Mouse (Mus musculus): ENCODE measurements around the gene Chek2. TPM values are rescaled to one million over a fixed set of nuclear protein-coding genes. Genes with fewer than 3 reads are reported as not detected.

The Chek2 gene
- polyA plus RNA-seq, 2 experiments, result 16.2 to 18.1 TPM

DNA sequence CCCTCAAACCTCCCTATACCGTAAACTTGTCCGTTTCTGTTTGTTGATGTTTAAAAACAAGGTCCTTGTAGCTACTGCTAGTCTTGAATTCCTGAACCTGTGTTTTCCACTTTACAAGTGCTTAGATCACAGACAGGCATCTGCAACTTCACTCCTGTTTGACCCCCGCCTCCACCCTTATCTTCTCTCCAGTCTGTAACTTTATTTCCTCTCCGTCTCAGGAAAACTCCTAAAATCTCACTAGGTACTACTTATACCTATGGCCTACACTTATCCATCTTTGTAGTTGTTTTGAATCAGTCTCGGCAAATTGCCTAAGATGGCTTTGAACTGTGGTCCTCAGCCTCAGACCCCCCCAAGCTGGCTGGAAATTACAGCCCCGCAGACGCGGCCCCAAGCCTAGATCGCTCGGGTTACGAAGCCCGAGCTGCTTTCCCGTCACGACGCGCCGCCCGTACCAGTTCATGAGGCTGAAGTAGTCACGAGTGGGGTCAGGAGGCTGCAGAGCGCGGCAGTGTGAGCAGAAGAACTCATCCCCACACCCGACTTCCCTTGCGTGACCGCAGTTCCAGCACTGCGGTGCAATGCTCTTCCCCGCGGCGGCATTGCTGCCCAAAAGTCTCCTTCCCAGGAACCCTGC, 621 bp upstream of the Chek2 start:
- Histone ChIP-seq H3K27me3 (ENCODE audit: control insufficient read depth, insufficient read depth, low read length) (no peaks in the 10 kb centered on the region), H3K36me3 (ENCODE audit: control insufficient read depth, insufficient read depth, low read length) (peaks cover 9% of the 10 kb centered on the region; the same call in 1 of the 2 replicates), H3K4me2 (replicated peaks; ENCODE audit: low read depth, low read length, severe bottlenecking) (peak overlapping the region; percentile 67), H3K4me3 (replicated peaks; ENCODE audit: low read length) (peak overlapping the region; percentile 70), H3K27ac (replicated peaks; ENCODE audit: low read depth, low read length) (peak overlapping the region; percentile 65), H3K9me3 (ENCODE audit: control insufficient read depth, low read length) (no peaks in the 10 kb centered on the region), H3K9ac (ENCODE audit: low read depth, low read length, severe bottlenecking) (peak overlapping the region; percentile 63), H3K4me1 (ENCODE audit: control insufficient read depth, insufficient read depth, low read length) (peaks cover 7% of the 10 kb centered on the region; the same call in 1 of the 2 replicates)
- TF ChIP-seq POLR2A (IDR thresholded peaks at IDR 0.05; ENCODE audit: borderline replicate concordance, extremely low read depth, insufficient read depth, insufficient read length), result no peak
- ATAC-seq (ENCODE audit: low FRiP score, low read depth) (peak; percentile 47; the same call in 1 of the 2 replicates), DNase-seq (ENCODE audit: low spot score) (no peak)
- 4% methylated on average over 28 of the region's 28 CpGs for WGBS

DNA sequence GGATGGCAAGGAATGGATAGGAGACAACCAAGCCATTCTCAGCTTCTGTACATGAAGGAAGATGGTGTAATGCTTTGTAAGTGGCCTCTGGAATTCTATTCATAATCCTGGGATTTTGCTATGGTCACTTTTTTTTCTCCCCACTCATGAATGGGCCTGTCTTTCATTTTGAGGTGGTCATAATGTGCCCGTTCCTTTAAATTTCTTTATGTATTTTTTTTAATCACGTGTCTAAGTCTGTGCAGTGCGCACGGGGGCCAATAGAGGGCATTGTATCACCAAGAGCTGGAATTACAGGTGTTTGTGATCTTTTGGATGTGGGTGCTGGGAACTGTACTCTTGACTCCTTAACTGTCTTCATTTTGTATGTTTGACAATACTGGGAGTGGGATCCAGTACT, 686 bp downstream of the Chek2 start:
- Histone ChIP-seq H3K4me1 (ENCODE audit: control insufficient read depth, insufficient read depth, low read length) (peaks cover 7% of the 10 kb centered on the region; the same call in 1 of the 2 replicates), H3K4me3 (replicated peaks; ENCODE audit: low read length) (peak overlapping the region; percentile 70), H3K27ac (replicated peaks; ENCODE audit: low read depth, low read length) (peak overlapping the region; percentile 70), H3K9ac (ENCODE audit: low read depth, low read length, severe bottlenecking) (peak overlapping the region; percentile 53), H3K27me3 (ENCODE audit: control insufficient read depth, insufficient read depth, low read length) (no peaks in the 10 kb centered on the region), H3K36me3 (ENCODE audit: control insufficient read depth, insufficient read depth, low read length) (peaks cover 9% of the 10 kb centered on the region; the same call in 1 of the 2 replicates), H3K9me3 (ENCODE audit: control insufficient read depth, low read length) (no peaks in the 10 kb centered on the region), H3K4me2 (replicated peaks; ENCODE audit: low read depth, low read length, severe bottlenecking) (peak overlapping the region; percentile 71)
- DNase-seq (ENCODE audit: low spot score) (peak; percentile 16), ATAC-seq (ENCODE audit: low FRiP score, low read depth) (no peak)
- 11% methylated on average over 4 of the region's 4 CpGs for WGBS
- TF ChIP-seq POLR2A (IDR thresholded peaks at IDR 0.05; ENCODE audit: borderline replicate concordance, extremely low read depth, insufficient read depth, insufficient read length), result no peak

GRCm38 (mm10) chr5:110841046-110841862, 1.5 kb downstream of the Chek2 start:
- Histone ChIP-seq H3K4me3 (replicated peaks; ENCODE audit: low read length) (no peak overlapping the region), H3K9me3 (ENCODE audit: control insufficient read depth, low read length) (no peaks in the 10 kb centered on the region), H3K9ac (ENCODE audit: low read depth, low read length, severe bottlenecking) (no peak overlapping the region), H3K36me3 (ENCODE audit: control insufficient read depth, insufficient read depth, low read length) (peaks cover 9% of the 10 kb centered on the region; the same call in 1 of the 2 replicates), H3K27ac (replicated peaks; ENCODE audit: low read depth, low read length) (no peak overlapping the region), H3K4me2 (replicated peaks; ENCODE audit: low read depth, low read length, severe bottlenecking) (no peak overlapping the region), H3K27me3 (ENCODE audit: control insufficient read depth, insufficient read depth, low read length) (no peaks in the 10 kb centered on the region), H3K4me1 (ENCODE audit: control insufficient read depth, insufficient read depth, low read length) (peaks cover 7% of the 10 kb centered on the region; the same call in 1 of the 2 replicates)
- WGBS, result 91% methylated on average over 14 of the region's 14 CpGs
- ATAC-seq (ENCODE audit: low FRiP score, low read depth), result no peak
- TF ChIP-seq POLR2A (IDR thresholded peaks at IDR 0.05; ENCODE audit: borderline replicate concordance, extremely low read depth, insufficient read depth, insufficient read length), result no peak
- no peak for DNase-seq (ENCODE audit: low spot score)

DNA sequence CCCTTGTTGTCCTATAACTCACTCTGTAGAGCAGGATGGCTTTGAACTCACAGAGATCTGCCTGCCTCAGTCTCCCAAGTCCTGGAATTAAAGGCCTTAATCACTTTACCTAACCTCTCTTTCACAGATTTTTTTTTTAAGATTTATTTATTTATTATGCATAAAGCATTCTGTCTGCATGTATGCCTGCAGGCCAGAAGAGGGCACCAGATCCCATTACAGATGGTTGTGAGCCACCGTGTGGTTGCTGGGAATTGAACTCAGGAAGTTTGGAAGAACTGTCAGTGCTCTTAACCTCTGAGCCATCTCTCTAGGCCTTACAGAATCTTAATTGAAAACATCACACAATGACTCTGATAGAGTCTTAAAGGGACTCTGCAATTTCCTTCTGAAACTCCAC, 13.2 kb downstream of the Chek2 start:
- H3K4me3 ChIP-seq (replicated peaks; ENCODE audit: low read length), result no peak overlapping the region
- ATAC-seq (ENCODE audit: low FRiP score, low read depth) (no peak), DNase-seq (ENCODE audit: low spot score) (no peak)
- H3K4me1 ChIP-seq (ENCODE audit: control insufficient read depth, insufficient read depth, low read length), result no peaks in the 10 kb centered on the region
- no peak overlapping the region for H3K9ac ChIP-seq (ENCODE audit: low read depth, low read length, severe bottlenecking)
- H3K9me3 ChIP-seq (ENCODE audit: control insufficient read depth, low read length), result no peaks in the 10 kb centered on the region
- 93% methylated on average over 1 of the region's 1 CpGs for WGBS
- H3K4me2 ChIP-seq (replicated peaks; ENCODE audit: low read depth, low read length, severe bottlenecking), result no peak overlapping the region
- no peak overlapping the region for H3K27ac ChIP-seq (replicated peaks; ENCODE audit: low read depth, low read length)
- peaks cover 20% of the 10 kb centered on the region for H3K36me3 ChIP-seq (ENCODE audit: control insufficient read depth, insufficient read depth, low read length)
- H3K27me3 ChIP-seq (ENCODE audit: control insufficient read depth, insufficient read depth, low read length), result no peaks in the 10 kb centered on the region
- TF ChIP-seq POLR2A (IDR thresholded peaks at IDR 0.05; ENCODE audit: borderline replicate concordance, extremely low read depth, insufficient read depth, insufficient read length), result no peak

- ATAC-seq (ENCODE audit: low FRiP score, low read depth), result peak; percentile 30; the same call in 1 of the 2 replicates
- Histone ChIP-seq H3K36me3 (ENCODE audit: control insufficient read depth, insufficient read depth, low read length) (peaks cover 14% of the 10 kb centered on the region; the same call in 1 of the 2 replicates), H3K4me3 (replicated peaks; ENCODE audit: low read length) (no peak overlapping the region), H3K4me1 (ENCODE audit: control insufficient read depth, insufficient read depth, low read length) (no peaks in the 10 kb centered on the region), H3K27me3 (ENCODE audit: control insufficient read depth, insufficient read depth, low read length) (no peaks in the 10 kb centered on the region), H3K27ac (replicated peaks; ENCODE audit: low read depth, low read length) (no peak overlapping the region), H3K4me2 (replicated peaks; ENCODE audit: low read depth, low read length, severe bottlenecking) (no peak overlapping the region), H3K9ac (ENCODE audit: low read depth, low read length, severe bottlenecking) (no peak overlapping the region), H3K9me3 (ENCODE audit: control insufficient read depth, low read length) (no peaks in the 10 kb centered on the region)
- no peak for TF ChIP-seq POLR2A (IDR thresholded peaks at IDR 0.05; ENCODE audit: borderline replicate concordance, extremely low read depth, insufficient read depth, insufficient read length)
- 51% methylated on average over 5 of the region's 5 CpGs for WGBS
- DNase-seq (ENCODE audit: low spot score), result peak; percentile 69
Observed at GRCm38 (mm10) chr5:110857091-110857490, 17.3 kb downstream of the Chek2 start.

Data from limb, embryonic 14.5 days (tissue).